Mouse (Mus musculus) hindbrain, embryonic 14.5 days (tissue): ENCODE data around the gene Crat. TPM values are rescaled to one million over a fixed set of nuclear protein-coding genes. Genes with fewer than 3 reads are reported as not detected.
A peak's percentile ranks its signal among the peaks of the same experiment; 100 is the strongest.

ENCODE experiments used
- ATAC-seq: fragments of 200-750 bp; cut with Nextera tagmentation; 2 replicates; pipeline ENCODE4 v1.8.0; 2017; ENCODE audit warnings: moderate number of reproducible peaks, mild to moderate bottlenecking, moderate TSS enrichment, moderate library complexity; ENCODE audit not compliant: low FRiP score
- DNase-seq: peaks from one replicate; pipeline ENCODE4 v3.0.0-alpha.2; 2015; ENCODE audit warnings: low spot score
- H3K27ac ChIP-seq: fragments of 300-500 bp; sonication (generic); 2 replicates; pipeline ENCODE4 v1.5.1; 2014; ENCODE audit warnings: mild to moderate bottlenecking, moderate library complexity
- H3K27me3 ChIP-seq: fragments of 300-500 bp; sonication (generic); 2 replicates; pipeline ENCODE4 v1.6.1; 2014; ENCODE audit warnings: mild to moderate bottlenecking, low read length, mixed read lengths; ENCODE audit not compliant: control insufficient read depth, insufficient read depth
- H3K36me3 ChIP-seq: fragments of 300-500 bp; sonication (generic); replicated peaks from 2 replicates; pipeline ENCODE4 v1.6.1; 2014; ENCODE audit not compliant: control insufficient read depth, insufficient read depth
- H3K4me1 ChIP-seq: fragments of 300-500 bp; sonication (generic); replicated peaks from 2 replicates; pipeline ENCODE4 v1.6.1; 2014; ENCODE audit warnings: antibody characterized with exemption, low read length, mixed read lengths; ENCODE audit not compliant: control insufficient read depth, insufficient read depth
- H3K4me2 ChIP-seq: fragments of 300-500 bp; sonication (generic); replicated peaks from 2 replicates; pipeline ENCODE4 v1.6.1; 2014; ENCODE audit warnings: mild to moderate bottlenecking, moderate library complexity
- H3K4me3 ChIP-seq: fragments of 300-500 bp; sonication (generic); replicated peaks from 2 replicates; pipeline ENCODE4 v1.5.1; 2014; ENCODE audit warnings: mild to moderate bottlenecking, low read length
- H3K9ac ChIP-seq: fragments of 300-500 bp; sonication (generic); 2 replicates; pipeline ENCODE4 v1.6.1; 2014
- H3K9me3 ChIP-seq: fragments of 300-500 bp; sonication (generic); 2 replicates; pipeline ENCODE4 v1.6.1; 2016; ENCODE audit warnings: low read length; ENCODE audit not compliant: control insufficient read depth
- WGBS: fragments of 180-500 bp; shearing (Covaris S2); extraction: QIAGEN DNeasy Blood & Tissue Kit; methylation state at CpG from one replicate; pipeline ENCODE4 v1.1.7; 2014; 5-methylcytosine and 5-hydroxymethylcytosine counted together
- polyA plus RNA-seq: library from polyadenylated mRNA; unstranded; fragments of >200 nt; fragmentation: Nextera tagmentation; extraction: Ambion mirVana; gene quantifications from 2 replicates; pipeline ENCODE4 v1.2.1, GENCODE M21; 2014

Gene Crat
- polyA plus RNA-seq, 1 experiment from 2014 or later = 30.3 TPM

- H3K27ac ChIP-seq = no peak overlapping the region
- ATAC-seq (no peak), DNase-seq (no peak)
- peaks cover 17% of the 10 kb centered on the region; the same call in 1 of the 2 replicates for H3K36me3 ChIP-seq
- H3K4me2 ChIP-seq = no peak overlapping the region
- 94% methylated on average over 3 of the region's 3 CpGs for WGBS
- H3K9me3 ChIP-seq = no peaks in the 10 kb centered on the region
- no peak overlapping the region for H3K4me3 ChIP-seq
- H3K9ac ChIP-seq = no peak overlapping the region
- no peaks in the 10 kb centered on the region for H3K4me1 ChIP-seq
- H3K27me3 ChIP-seq = no peaks in the 10 kb centered on the region
These were observed 35.9 kb upstream of the Crat start for GRCm38 (mm10) chr2:30451525-30451924.

GRCm38 (mm10) chr2:30450530-30450929 is 34.9 kb upstream of the Crat start:
- no peak overlapping the region for H3K4me2 ChIP-seq
- H3K9me3 ChIP-seq = no peaks in the 10 kb centered on the region
- no peak overlapping the region for H3K4me3 ChIP-seq
- H3K9ac ChIP-seq = no peak overlapping the region
- DNase-seq (no peak), ATAC-seq (no peak)
- H3K36me3 ChIP-seq = peaks cover 21% of the 10 kb centered on the region
- 75% methylated on average over 1 of the region's 1 CpGs for WGBS
- no peaks in the 10 kb centered on the region for H3K27me3 ChIP-seq
- H3K27ac ChIP-seq = no peak overlapping the region
- H3K4me1 ChIP-seq = no peaks in the 10 kb centered on the region; the same call in 1 of the 2 replicates

- Histone ChIP-seq H3K4me2 (no peak overlapping the region), H3K9ac (no peak overlapping the region), H3K4me1 (no peaks in the 10 kb centered on the region; the same call in 1 of the 2 replicates), H3K36me3 (peaks cover 38% of the 10 kb centered on the region), H3K27me3 (no peaks in the 10 kb centered on the region), H3K9me3 (no peaks in the 10 kb centered on the region), H3K27ac (no peak overlapping the region), H3K4me3 (no peak overlapping the region)
- 92% methylated on average over 7 of the region's 7 CpGs for WGBS
- no peak for DNase-seq
- no peak for ATAC-seq
These were observed 32.8 kb upstream of the Crat start for GRCm38 (mm10) chr2:30448371-30448770.

GRCm38 (mm10) chr2:30446891-30447826 is 31.5 kb upstream of the Crat start:
- no peak overlapping the region for H3K4me2 ChIP-seq
- WGBS = 81% methylated on average over 10 of the region's 10 CpGs
- ATAC-seq (no peak), DNase-seq (no peak)
- H3K4me3 ChIP-seq = no peak overlapping the region
- H3K9ac ChIP-seq = no peak overlapping the region
- H3K36me3 ChIP-seq = peaks cover 43% of the 10 kb centered on the region
- peaks cover 12% of the 10 kb centered on the region for H3K4me1 ChIP-seq
- H3K27ac ChIP-seq = 0 out of 2 replicates have a peak overlapping the region, but pooled peaks have one; percentile 12
- H3K27me3 ChIP-seq = no peaks in the 10 kb centered on the region
- H3K9me3 ChIP-seq = no peaks in the 10 kb centered on the region

- Histone ChIP-seq H3K4me1 (peaks cover 30% of the 10 kb centered on the region), H3K9ac (no peak overlapping the region; the same call in 1 of the 2 replicates), H3K4me2 (no peak overlapping the region), H3K27ac (no peak overlapping the region), H3K4me3 (no peak overlapping the region), H3K36me3 (peaks cover 43% of the 10 kb centered on the region), H3K9me3 (no peaks in the 10 kb centered on the region), H3K27me3 (no peaks in the 10 kb centered on the region)
- WGBS = 27% methylated on average over 2 of the region's 2 CpGs
- DNase-seq (no peak), ATAC-seq (no peak)
These were observed 29.7 kb upstream of the Crat start for GRCm38 (mm10) chr2:30445312-30445711.

GRCm38 (mm10) chr2:30444450-30444849 is 28.8 kb upstream of the Crat start:
- Histone ChIP-seq H3K27ac (no peak overlapping the region), H3K9me3 (no peaks in the 10 kb centered on the region)

GRCm38 (mm10) chr2:30444006-30444405 is 28.4 kb upstream of the Crat start:
- Histone ChIP-seq H3K36me3 (peaks cover 50% of the 10 kb centered on the region), H3K27ac (no peak overlapping the region), H3K9ac (no peak overlapping the region)

More at GRCm38 (mm10) chr2:30444450-30444849, 28.8 kb upstream of the Crat start:
- no peaks in the 10 kb centered on the region for H3K27me3 ChIP-seq
- peaks cover 50% of the 10 kb centered on the region for H3K36me3 ChIP-seq
- no peak overlapping the region for H3K4me2 ChIP-seq
- peaks cover 35% of the 10 kb centered on the region for H3K4me1 ChIP-seq
- DNase-seq = no peak
- no peak overlapping the region for H3K4me3 ChIP-seq
- ATAC-seq = no peak
- H3K9ac ChIP-seq = no peak overlapping the region

GRCm38 (mm10) chr2:30443281-30443680 is 27.7 kb upstream of the Crat start:
- Histone ChIP-seq H3K27ac (peak overlapping the region; percentile 93), H3K4me3 (no peak overlapping the region), H3K9me3 (no peaks in the 10 kb centered on the region), H3K27me3 (no peaks in the 10 kb centered on the region), H3K36me3 (peaks cover 53% of the 10 kb centered on the region), H3K4me1 (peaks cover 35% of the 10 kb centered on the region), H3K9ac (no peak overlapping the region; the same call in 1 of the 2 replicates), H3K4me2 (no peak overlapping the region)
- DNase-seq = no peak
- ATAC-seq = no peak
- WGBS = 78% methylated on average over 4 of the region's 4 CpGs

More at GRCm38 (mm10) chr2:30444006-30444405, 28.4 kb upstream of the Crat start:
- H3K4me2 ChIP-seq = no peak overlapping the region
- no peak overlapping the region for H3K4me3 ChIP-seq
- DNase-seq (no peak), ATAC-seq (no peak)
- H3K9me3 ChIP-seq = no peaks in the 10 kb centered on the region
- H3K27me3 ChIP-seq = no peaks in the 10 kb centered on the region
- 83% methylated on average over 5 of the region's 5 CpGs for WGBS
- peaks cover 35% of the 10 kb centered on the region for H3K4me1 ChIP-seq

- Histone ChIP-seq H3K9ac (peak overlapping the region; percentile 54), H3K36me3 (peaks cover 54% of the 10 kb centered on the region), H3K4me2 (peak overlapping the region; percentile 34), H3K27me3 (no peaks in the 10 kb centered on the region), H3K9me3 (no peaks in the 10 kb centered on the region), H3K4me3 (no peak overlapping the region), H3K4me1 (peaks cover 35% of the 10 kb centered on the region), H3K27ac (peak overlapping the region; percentile 93)
- no peak for DNase-seq
- WGBS = 49% methylated on average over 5 of the region's 5 CpGs
- ATAC-seq = no peak
These were observed 26.9 kb upstream of the Crat start for GRCm38 (mm10) chr2:30442498-30442890.
